Mouse (Mus musculus): Measurements from ENCODE around the gene Ccdc187.

- TF ChIP-seq POLR2A (IDR thresholded peaks at IDR 0.05; ENCODE audit: insufficient read depth, low read depth, low read length) (no peak), CTCF (IDR thresholded peaks at IDR 0.05; ENCODE audit: insufficient read depth, low read depth, low read length) (no peak)
These were observed 84.8 kb downstream of the Ccdc187 start for GRCm38 (mm10) chr2:26209566-26209965.

Data from olfactory bulb, adult 2 months (tissue).